Mouse (Mus musculus): Measurements from ENCODE around the gene Tprgl. TPM values are rescaled to one million over a fixed set of nuclear protein-coding genes. Genes with fewer than 3 reads are reported as not detected.

Gene Tprgl
- polyA plus RNA-seq, 1 experiment from 2014 or later: 125 TPM

DNA sequence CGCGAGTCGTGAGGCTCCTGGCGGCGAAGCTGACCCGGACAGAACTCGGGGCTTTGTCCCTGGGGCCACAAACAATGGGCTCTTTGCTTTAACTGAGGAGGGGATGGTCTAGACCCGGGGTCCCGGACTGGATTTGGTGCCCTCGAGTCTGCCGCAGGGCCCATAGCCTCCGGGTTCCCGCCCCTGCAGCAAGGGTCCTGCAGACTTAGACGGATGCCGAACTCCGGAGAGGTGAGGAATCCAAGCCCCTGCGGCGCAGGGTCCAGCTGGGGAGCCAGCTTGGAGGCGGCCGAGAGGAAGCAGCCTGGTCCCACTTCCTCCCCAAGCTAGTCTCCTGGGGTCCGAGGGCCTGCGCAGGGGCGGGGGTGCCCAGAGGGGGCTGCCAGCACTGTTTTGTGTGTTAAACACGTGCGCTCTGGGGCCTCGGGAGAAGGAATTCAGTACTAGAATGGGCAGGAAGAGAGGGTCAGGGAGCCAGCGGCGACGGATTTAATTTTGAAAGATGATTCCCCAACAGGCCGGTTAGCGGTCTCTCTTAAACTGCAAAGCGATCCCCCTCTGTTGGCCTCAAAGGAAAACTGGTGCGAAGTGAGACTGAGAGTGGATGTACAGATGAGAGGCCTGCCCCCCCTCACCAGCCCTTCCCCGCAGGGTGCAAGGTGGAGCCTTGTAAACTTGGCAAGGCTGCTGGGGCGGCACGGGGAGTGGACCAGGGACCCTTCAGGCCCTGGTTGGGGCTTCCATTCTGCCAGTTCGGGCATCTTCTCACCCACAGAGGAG, 10.9 kb upstream of the Tprgl start:
- Histone ChIP-seq H3K27ac (ENCODE audit: low read depth, low read length) (no peak overlapping the region), H3K9ac (ENCODE audit: low read depth, low read length) (peak overlapping the region; percentile 65), H3K27me3 (ENCODE audit: control insufficient read depth, insufficient read depth, low read length) (peaks cover 65% of the 10 kb centered on the region), H3K4me1 (ENCODE audit: control insufficient read depth, insufficient read depth, low read length) (peaks cover 21% of the 10 kb centered on the region), H3K4me2 (peak overlapping the region; percentile 96), H3K4me3 (ENCODE audit: low read depth, low read length) (peak overlapping the region; percentile 54), H3K36me3 (ENCODE audit: control insufficient read depth, insufficient read depth, low read length) (no peaks in the 10 kb centered on the region), H3K9me3 (replicated peaks; ENCODE audit: control insufficient read depth, low read length) (no peaks in the 10 kb centered on the region)
- 2% methylated on average over 37 of the region's 37 CpGs for WGBS (ENCODE audit: insufficient replicate concordance)
- 0 out of 2 replicates have a peak, but pooled peaks have one; percentile 19 for ATAC-seq (replicated peaks; ENCODE audit: insufficient number of reproducible peaks, low FRiP score, low TSS enrichment)

DNA sequence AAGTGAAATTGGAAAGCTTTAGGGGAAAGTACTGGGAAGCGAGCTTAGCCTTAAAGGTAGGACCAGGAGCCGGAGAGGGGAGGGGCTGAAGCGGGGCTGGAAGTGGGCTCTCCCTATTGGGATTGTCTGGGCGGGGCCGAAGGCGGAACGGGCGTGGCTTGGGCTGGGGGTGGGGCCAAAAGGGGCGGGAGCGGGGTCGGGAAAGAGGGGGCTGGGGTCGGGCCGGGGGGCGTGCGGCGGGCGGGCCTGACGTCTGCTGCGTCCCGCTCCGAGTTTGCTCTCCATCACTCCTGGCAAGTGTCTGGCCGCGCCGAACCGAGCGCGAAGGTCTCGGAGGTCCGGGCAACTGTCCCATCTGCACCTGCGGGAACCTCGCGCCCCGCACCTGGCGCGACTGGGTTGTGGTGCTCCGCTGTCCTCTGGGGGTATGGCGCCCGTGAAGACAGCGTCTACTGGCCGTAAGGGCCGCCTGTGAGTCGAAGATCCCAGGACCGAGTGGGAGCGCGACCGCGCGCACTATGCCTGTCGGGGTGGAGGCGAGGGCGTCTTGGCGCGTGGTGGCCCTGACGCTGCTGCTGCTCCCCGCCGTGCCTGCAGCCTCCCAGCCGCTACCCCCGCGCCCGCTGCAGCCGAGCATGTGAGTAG, 10.2 kb upstream of the Tprgl start, which contains the start of gene Megf6:
TSS of gene Megf6 (plus strand) at position 225 of the 645 bp plus-strand sequence.
- Histone ChIP-seq H3K4me2 (peak within 1 kb of the TSS; percentile 96), H3K27ac (ENCODE audit: low read depth, low read length) (no peak within 1 kb of the TSS), H3K27me3 (ENCODE audit: control insufficient read depth, insufficient read depth, low read length) (peaks cover 65% of the 10 kb centered on the region), H3K4me3 (ENCODE audit: low read depth, low read length) (peak within 1 kb of the TSS; percentile 54), H3K9ac (ENCODE audit: low read depth, low read length) (peak within 1 kb of the TSS; percentile 65), H3K36me3 (ENCODE audit: control insufficient read depth, insufficient read depth, low read length) (no peaks in the 10 kb centered on the region), H3K4me1 (ENCODE audit: control insufficient read depth, insufficient read depth, low read length) (peaks cover 21% of the 10 kb centered on the region), H3K9me3 (replicated peaks; ENCODE audit: control insufficient read depth, low read length) (no peaks in the 10 kb centered on the region)
- ATAC-seq (replicated peaks; ENCODE audit: insufficient number of reproducible peaks, low FRiP score, low TSS enrichment): peak; percentile 59; the same call in 1 of the 2 replicates
- under 1% methylated on average over 41 of the region's 61 CpGs for WGBS (ENCODE audit: insufficient replicate concordance)

DNA sequence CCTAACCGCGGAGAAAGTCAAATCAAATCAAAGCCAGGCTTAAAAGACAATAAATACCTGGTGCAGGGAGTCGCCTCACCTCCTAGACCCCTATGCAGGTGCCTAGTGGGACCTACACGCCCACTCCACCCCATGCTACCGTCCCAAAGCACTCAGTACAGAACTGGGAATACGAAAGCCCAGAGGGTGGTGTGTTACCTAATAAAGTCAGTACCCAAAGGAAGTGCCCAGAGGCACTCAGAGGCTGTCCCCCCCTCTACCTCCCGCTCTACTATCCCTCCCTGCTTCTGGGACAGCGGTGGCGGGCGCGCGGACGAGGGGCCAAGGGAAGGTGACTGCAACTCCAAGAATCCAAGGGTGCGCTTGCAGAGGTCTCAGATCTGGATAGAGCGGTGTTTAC, 9.6 kb upstream of the Tprgl start:
- Histone ChIP-seq H3K4me1 (ENCODE audit: control insufficient read depth, insufficient read depth, low read length) (peaks cover 21% of the 10 kb centered on the region), H3K9me3 (replicated peaks; ENCODE audit: control insufficient read depth, low read length) (no peaks in the 10 kb centered on the region), H3K9ac (ENCODE audit: low read depth, low read length) (no peak overlapping the region), H3K36me3 (ENCODE audit: control insufficient read depth, insufficient read depth, low read length) (no peaks in the 10 kb centered on the region), H3K4me2 (peak overlapping the region; percentile 96), H3K27ac (ENCODE audit: low read depth, low read length) (no peak overlapping the region), H3K4me3 (ENCODE audit: low read depth, low read length) (peak overlapping the region; percentile 54), H3K27me3 (ENCODE audit: control insufficient read depth, insufficient read depth, low read length) (peaks cover 64% of the 10 kb centered on the region)
- 3% methylated on average over 15 of the region's 15 CpGs for WGBS (ENCODE audit: insufficient replicate concordance)
- no peak for ATAC-seq (replicated peaks; ENCODE audit: insufficient number of reproducible peaks, low FRiP score, low TSS enrichment)

DNA sequence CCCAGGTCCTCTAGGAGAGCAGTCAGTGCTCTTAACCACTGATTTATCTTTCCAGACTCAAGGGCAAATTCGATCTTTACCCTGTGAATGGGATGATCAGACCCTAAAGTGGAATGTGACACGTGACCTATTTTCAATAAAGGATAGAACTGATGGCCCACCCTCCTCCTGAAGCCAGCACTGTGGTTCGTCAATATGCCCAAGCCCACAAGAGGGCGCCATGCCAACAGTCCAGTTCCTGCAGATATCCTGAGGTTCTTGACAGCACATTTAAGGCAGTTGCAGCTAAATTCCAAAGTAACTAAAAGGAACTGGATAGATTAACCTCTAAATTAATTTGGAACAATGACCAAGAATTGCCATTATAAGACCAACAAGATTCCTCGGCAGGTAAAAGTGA, 6.6 kb upstream of the Tprgl start:
- no peak for ATAC-seq (replicated peaks; ENCODE audit: insufficient number of reproducible peaks, low FRiP score, low TSS enrichment)
- H3K4me3 ChIP-seq (ENCODE audit: low read depth, low read length): no peak overlapping the region
- no peaks in the 10 kb centered on the region for H3K9me3 ChIP-seq (replicated peaks; ENCODE audit: control insufficient read depth, low read length)
- peaks cover 19% of the 10 kb centered on the region for H3K4me1 ChIP-seq (ENCODE audit: control insufficient read depth, insufficient read depth, low read length)
- no peaks in the 10 kb centered on the region for H3K36me3 ChIP-seq (ENCODE audit: control insufficient read depth, insufficient read depth, low read length)
- H3K27me3 ChIP-seq (ENCODE audit: control insufficient read depth, insufficient read depth, low read length): peaks cover 38% of the 10 kb centered on the region
- no peak overlapping the region for H3K4me2 ChIP-seq
- H3K9ac ChIP-seq (ENCODE audit: low read depth, low read length): no peak overlapping the region
- no peak overlapping the region for H3K27ac ChIP-seq (ENCODE audit: low read depth, low read length)
- 22% methylated on average over 5 of the region's 5 CpGs for WGBS (ENCODE audit: insufficient replicate concordance)

DNA sequence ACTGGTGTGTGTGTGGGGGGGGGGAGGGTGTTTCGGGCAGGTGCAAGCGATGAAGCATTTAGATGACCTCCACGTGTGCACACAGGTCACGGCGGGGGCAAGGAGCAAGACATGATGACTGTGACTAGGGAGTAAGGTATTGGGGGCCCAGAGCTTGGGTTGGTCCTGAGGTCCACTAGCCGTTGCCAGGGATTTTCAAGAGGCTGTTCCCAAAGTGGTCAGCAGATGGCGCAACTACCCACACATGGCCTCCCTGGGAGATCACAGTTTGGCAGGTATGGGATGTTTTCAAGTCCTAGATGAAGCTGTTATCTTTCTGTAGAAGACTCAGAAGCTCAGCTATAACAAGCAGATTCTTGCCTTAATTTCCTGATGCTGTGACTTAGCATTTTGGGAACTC, 2.8 kb upstream of the Tprgl start:
- WGBS (ENCODE audit: insufficient replicate concordance): 15% methylated on average over 7 of the region's 7 CpGs
- no peak overlapping the region for H3K4me3 ChIP-seq (ENCODE audit: low read depth, low read length)
- no peak overlapping the region for H3K4me2 ChIP-seq
- no peak overlapping the region for H3K27ac ChIP-seq (ENCODE audit: low read depth, low read length)
- H3K4me1 ChIP-seq (ENCODE audit: control insufficient read depth, insufficient read depth, low read length): peaks cover 15% of the 10 kb centered on the region
- peaks cover under 1% of the 10 kb centered on the region; the same call in 1 of the 2 replicates for H3K27me3 ChIP-seq (ENCODE audit: control insufficient read depth, insufficient read depth, low read length)
- H3K36me3 ChIP-seq (ENCODE audit: control insufficient read depth, insufficient read depth, low read length): no peaks in the 10 kb centered on the region
- ATAC-seq (replicated peaks; ENCODE audit: insufficient number of reproducible peaks, low FRiP score, low TSS enrichment): no peak
- no peak overlapping the region for H3K9ac ChIP-seq (ENCODE audit: low read depth, low read length)
- H3K9me3 ChIP-seq (replicated peaks; ENCODE audit: control insufficient read depth, low read length): no peaks in the 10 kb centered on the region

DNA sequence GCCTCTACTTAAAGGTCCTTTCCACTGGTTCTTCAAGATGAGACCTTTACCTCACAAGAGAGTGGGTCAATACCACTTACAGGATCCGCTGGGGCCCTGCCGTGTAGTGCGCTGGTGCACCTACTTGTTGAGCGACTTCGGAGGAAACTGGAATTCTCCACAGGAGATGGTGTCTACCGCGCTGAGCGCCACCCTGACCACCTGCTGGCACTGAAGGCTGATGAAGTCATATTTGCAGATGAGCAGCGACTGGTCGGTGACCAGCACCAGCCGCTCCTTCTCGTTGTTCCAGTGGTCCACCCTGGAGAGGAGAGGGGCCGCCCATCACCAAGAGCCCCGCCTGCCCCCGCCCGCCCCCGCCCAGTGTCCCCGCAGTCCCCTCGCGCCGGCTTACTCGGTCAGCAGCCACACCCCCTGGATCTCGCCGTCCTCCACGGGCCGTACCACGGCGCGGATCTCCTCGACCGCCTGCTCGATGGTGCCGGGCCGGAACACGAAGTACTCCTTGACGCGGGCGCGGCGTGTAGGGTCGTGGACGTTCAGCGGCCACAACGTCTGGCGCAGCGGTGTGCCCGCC, 417 bp downstream of the Tprgl start:
- ATAC-seq (replicated peaks; ENCODE audit: insufficient number of reproducible peaks, low FRiP score, low TSS enrichment): peak; percentile 61
- no peaks in the 10 kb centered on the region for H3K9me3 ChIP-seq (replicated peaks; ENCODE audit: control insufficient read depth, low read length)
- peak overlapping the region; percentile 84 for H3K27ac ChIP-seq (ENCODE audit: low read depth, low read length)
- H3K4me3 ChIP-seq (ENCODE audit: low read depth, low read length): peak overlapping the region; percentile 94
- H3K27me3 ChIP-seq (ENCODE audit: control insufficient read depth, insufficient read depth, low read length): no peaks in the 10 kb centered on the region
- peak overlapping the region; percentile 87 for H3K9ac ChIP-seq (ENCODE audit: low read depth, low read length)
- peak overlapping the region; percentile 87 for H3K4me2 ChIP-seq
- 2% methylated on average over 33 of the region's 47 CpGs for WGBS (ENCODE audit: insufficient replicate concordance)
- peaks cover 15% of the 10 kb centered on the region for H3K4me1 ChIP-seq (ENCODE audit: control insufficient read depth, insufficient read depth, low read length)
- peaks cover 16% of the 10 kb centered on the region for H3K36me3 ChIP-seq (ENCODE audit: control insufficient read depth, insufficient read depth, low read length)

DNA sequence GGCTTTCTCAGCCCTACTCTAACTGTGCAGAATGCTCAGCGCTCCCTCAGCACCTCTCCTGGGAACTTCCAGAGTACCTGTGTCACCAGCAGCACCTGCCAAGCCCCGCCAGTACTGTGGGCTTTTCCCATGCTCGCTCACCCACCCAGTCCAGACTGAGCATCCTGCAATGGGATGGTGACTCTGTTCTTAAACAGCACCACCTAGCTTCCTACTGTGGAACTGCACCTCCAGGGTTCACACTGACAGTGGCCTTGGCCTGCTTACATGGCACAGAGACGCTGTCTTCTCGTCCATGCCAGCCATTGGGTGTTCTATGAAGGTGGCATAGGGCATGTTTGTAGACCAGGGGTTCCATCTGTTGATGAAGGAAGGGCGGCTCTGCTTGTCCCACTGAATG, 1.5 kb downstream of the Tprgl start:
- H3K27me3 ChIP-seq (ENCODE audit: control insufficient read depth, insufficient read depth, low read length): no peaks in the 10 kb centered on the region
- H3K4me3 ChIP-seq (ENCODE audit: low read depth, low read length): no peak overlapping the region
- no peaks in the 10 kb centered on the region for H3K9me3 ChIP-seq (replicated peaks; ENCODE audit: control insufficient read depth, low read length)
- peaks cover 15% of the 10 kb centered on the region for H3K4me1 ChIP-seq (ENCODE audit: control insufficient read depth, insufficient read depth, low read length)
- 17% methylated on average over 6 of the region's 6 CpGs for WGBS (ENCODE audit: insufficient replicate concordance)
- H3K27ac ChIP-seq (ENCODE audit: low read depth, low read length): no peak overlapping the region
- H3K9ac ChIP-seq (ENCODE audit: low read depth, low read length): no peak overlapping the region
- no peak for ATAC-seq (replicated peaks; ENCODE audit: insufficient number of reproducible peaks, low FRiP score, low TSS enrichment)
- H3K4me2 ChIP-seq: peak overlapping the region; percentile 87
- peaks cover 16% of the 10 kb centered on the region for H3K36me3 ChIP-seq (ENCODE audit: control insufficient read depth, insufficient read depth, low read length)

DNA sequence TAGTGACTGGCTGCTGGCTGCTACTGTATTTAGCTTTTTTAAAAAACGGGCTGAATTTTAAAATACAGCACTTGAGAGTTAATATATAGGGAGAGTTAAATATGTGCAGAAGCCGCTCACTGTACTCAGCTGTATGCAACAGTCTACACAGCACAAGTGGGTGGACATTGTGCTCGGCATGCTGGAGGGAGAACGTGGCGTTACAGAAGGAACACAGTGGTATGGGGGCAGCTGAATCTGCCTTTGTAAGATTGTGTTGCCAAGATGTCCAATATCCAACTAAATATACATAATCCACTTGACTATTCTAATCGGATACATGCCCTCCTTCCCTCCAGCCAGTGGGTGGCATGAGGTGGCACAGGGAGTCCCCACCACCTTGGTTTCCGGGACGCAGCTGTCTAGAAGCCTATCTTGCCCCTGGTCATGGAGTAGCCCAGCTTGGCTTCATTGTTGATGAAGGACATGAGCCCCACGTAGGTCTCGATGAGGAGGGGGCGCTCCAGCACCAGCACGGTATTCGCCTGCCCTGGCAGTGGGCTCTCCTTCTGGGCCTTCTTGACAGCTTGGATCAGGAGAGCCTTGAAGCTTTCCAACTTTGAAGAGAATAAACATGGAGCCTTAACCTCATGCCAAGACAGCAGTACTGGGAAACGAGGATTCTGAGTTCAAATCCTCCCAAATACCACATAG, 2.4 kb downstream of the Tprgl start:
- H3K27ac ChIP-seq (ENCODE audit: low read depth, low read length): no peak overlapping the region
- no peak overlapping the region for H3K4me3 ChIP-seq (ENCODE audit: low read depth, low read length)
- ATAC-seq (replicated peaks; ENCODE audit: insufficient number of reproducible peaks, low FRiP score, low TSS enrichment): no peak
- H3K9me3 ChIP-seq (replicated peaks; ENCODE audit: control insufficient read depth, low read length): no peaks in the 10 kb centered on the region
- H3K27me3 ChIP-seq (ENCODE audit: control insufficient read depth, insufficient read depth, low read length): no peaks in the 10 kb centered on the region
- WGBS (ENCODE audit: insufficient replicate concordance): 93% methylated on average over 14 of the region's 14 CpGs
- H3K4me1 ChIP-seq (ENCODE audit: control insufficient read depth, insufficient read depth, low read length): peaks cover 15% of the 10 kb centered on the region
- H3K4me2 ChIP-seq: no peak overlapping the region
- no peak overlapping the region for H3K9ac ChIP-seq (ENCODE audit: low read depth, low read length)
- H3K36me3 ChIP-seq (ENCODE audit: control insufficient read depth, insufficient read depth, low read length): peaks cover 18% of the 10 kb centered on the region
